Mouse (Mus musculus) CH12.LX (cell line): ENCODE data around the gene Ccer2. TPM values are rescaled to one million over a fixed set of nuclear protein-coding genes. Genes with fewer than 3 reads are reported as not detected.
A peak's percentile ranks its signal among the peaks of the same experiment; 100 is the strongest.

ENCODE experiments used
- DNase-seq: peaks from one replicate; pipeline ENCODE4 v3.0.0-alpha.2; 2013; ENCODE audit errors: extremely low read depth
- H3K27ac ChIP-seq: 2 replicates; pipeline ENCODE4 v1.5.1; 2012; ENCODE audit warnings: low read depth, mild to moderate bottlenecking, control low read depth, moderate library complexity; ENCODE audit not compliant: insufficient read depth
- H3K27me3 ChIP-seq: replicated peaks from 2 replicates; pipeline ENCODE3; 2012; ENCODE audit warnings: inconsistent platforms
- H3K36me3 ChIP-seq, 2 experiments: replicated peaks in 1 of 2; 2 replicates each; pipeline versions ENCODE3 to v1.6.1; 2012; ENCODE audit warnings: inconsistent platforms in 1 of 2, low read length in 1 of 2, mild to moderate bottlenecking in 1 of 2, mixed read lengths in 1 of 2, moderate library complexity in 1 of 2; ENCODE audit not compliant: control insufficient read depth in 1 of 2, insufficient read depth in 1 of 2
- H3K4me1 ChIP-seq, 2 experiments: 2 replicates each; pipeline ENCODE4 v1.6.1; 2012; ENCODE audit warnings: inconsistent platforms in 1 of 2, moderate library complexity in 1 of 2; ENCODE audit not compliant: insufficient read depth in 2 of 2, control insufficient read depth in 1 of 2
- H3K4me2 ChIP-seq: 2 replicates; pipeline ENCODE4 v1.6.1; 2012; ENCODE audit warnings: low read depth, mild to moderate bottlenecking, control low read depth; ENCODE audit not compliant: poor library complexity, insufficient read depth, severe bottlenecking
- H3K4me3 ChIP-seq, 3 experiments: fragments of 150-350 bp in 1 of 3; sonication (generic) in 1 of 3; replicated peaks in 1 of 3; 2 replicates each; pipeline versions ENCODE3 to v1.5.1; 2011 to 2012; ENCODE audit warnings: low read depth in 2 of 3, low read length in 2 of 3, mild to moderate bottlenecking in 2 of 3, moderate library complexity in 2 of 3, control low read depth in 1 of 3, improper control_type of control experiment in 1 of 3, inconsistent platforms in 1 of 3, mixed read lengths in 1 of 3; ENCODE audit not compliant: poor library complexity in 1 of 3
- H3K79me2 ChIP-seq: replicated peaks from 2 replicates; pipeline ENCODE4 v1.6.1; 2012; ENCODE audit warnings: mild to moderate bottlenecking, moderate library complexity; ENCODE audit not compliant: control insufficient read depth, poor library complexity, insufficient read depth, severe bottlenecking; ENCODE audit errors: extremely low read depth
- H3K9ac ChIP-seq: 2 replicates; pipeline ENCODE4 v1.6.1; 2012; ENCODE audit warnings: low read depth, mild to moderate bottlenecking, control low read depth, moderate library complexity; ENCODE audit not compliant: insufficient read depth
- H3K9me3 ChIP-seq: replicated peaks from 2 replicates; pipeline ENCODE3; 2012; ENCODE audit warnings: low read length, inconsistent platforms, mixed read lengths
- CHD2 ChIP-seq: IDR thresholded peaks from 2 replicates; pipeline ENCODE4 v1.6.1; 2011; ENCODE audit warnings: low read length, improper control_type of control experiment
- CTCF ChIP-seq, 2 experiments: IDR thresholded peaks in 1 of 2; conservative IDR thresholded peaks in 1 of 2; 2 replicates each; pipeline ENCODE4 v1.5.1; 2011 to 2012; ENCODE audit warnings: low read depth in 2 of 2, low read length in 2 of 2, improper control_type of control experiment in 1 of 2, inconsistent platforms in 1 of 2, mild to moderate bottlenecking in 1 of 2, moderate library complexity in 1 of 2
- E2F4 ChIP-seq: IDR thresholded peaks from 2 replicates; pipeline ENCODE4 v1.6.1; 2011; ENCODE audit warnings: low read depth, low read length, improper control_type of control experiment; ENCODE audit not compliant: insufficient replicate concordance
- ELF1 ChIP-seq: IDR thresholded peaks from 2 replicates; pipeline ENCODE4 v1.6.1; 2014; ENCODE audit warnings: low read depth, mild to moderate bottlenecking, inconsistent platforms, low read length, improper control_type of control experiment
- IRF4 ChIP-seq: IDR thresholded peaks from 2 replicates; pipeline ENCODE4 v1.6.1; 2014; ENCODE audit warnings: low read depth, mild to moderate bottlenecking, inconsistent platforms, low read length, improper control_type of control experiment
- MAFK ChIP-seq: IDR thresholded peaks from 2 replicates; pipeline ENCODE4 v1.6.1; 2011; ENCODE audit warnings: low read length, improper control_type of control experiment; ENCODE audit not compliant: insufficient replicate concordance
- MAX ChIP-seq: IDR thresholded peaks from 2 replicates; pipeline ENCODE4 v1.6.1; 2011; ENCODE audit warnings: low read length, improper control_type of control experiment
- MEF2A ChIP-seq: IDR thresholded peaks from 2 replicates; pipeline ENCODE4 v1.6.1; 2014; ENCODE audit warnings: low read depth, mild to moderate bottlenecking, inconsistent platforms, low read length, improper control_type of control experiment, borderline replicate concordance
- NRF1 ChIP-seq: IDR thresholded peaks from 2 replicates; pipeline ENCODE4 v1.6.1; 2014; ENCODE audit warnings: low read depth, mild to moderate bottlenecking, inconsistent platforms, low read length, improper control_type of control experiment, moderate library complexity
- POLR2A ChIP-seq: IDR thresholded peaks from 2 replicates; pipeline ENCODE4 v1.6.1; 2011; ENCODE audit warnings: low read depth, mild to moderate bottlenecking, improper control_type of control experiment, low read length
- RAD21 ChIP-seq: IDR thresholded peaks from 2 replicates; pipeline ENCODE4 v1.6.1; 2011; ENCODE audit warnings: low read depth, mild to moderate bottlenecking, low read length, improper control_type of control experiment, moderate library complexity
- SMC3 ChIP-seq: IDR thresholded peaks from 2 replicates; pipeline ENCODE4 v1.6.1; 2011; ENCODE audit warnings: low read depth, low read length, improper control_type of control experiment
- TCF12 ChIP-seq: IDR thresholded peaks from 2 replicates; pipeline ENCODE4 v1.6.1; 2014; ENCODE audit warnings: low read depth, mild to moderate bottlenecking, inconsistent platforms, low read length, improper control_type of control experiment
- UBTF ChIP-seq: IDR thresholded peaks from 2 replicates; pipeline ENCODE4 v1.6.1; 2012; ENCODE audit warnings: low read depth, mild to moderate bottlenecking, inconsistent platforms, low read length, improper control_type of control experiment, moderate library complexity
- USF2 ChIP-seq: conservative IDR thresholded peaks from 2 replicates; pipeline ENCODE4 v1.6.1; 2011; ENCODE audit warnings: low read depth, low read length, improper control_type of control experiment
- ZC3H11A ChIP-seq: IDR thresholded peaks from 2 replicates; pipeline ENCODE4 v1.6.1; 2012; ENCODE audit warnings: low read depth, mild to moderate bottlenecking, inconsistent platforms, low read length, improper control_type of control experiment
- ZMIZ1 ChIP-seq: IDR thresholded peaks from 2 replicates; pipeline ENCODE4 v1.6.1; 2012; ENCODE audit warnings: low read depth, mild to moderate bottlenecking, inconsistent platforms, low read length, improper control_type of control experiment
- ZNF384 ChIP-seq: IDR thresholded peaks from 2 replicates; pipeline ENCODE4 v1.6.1; 2012; ENCODE audit warnings: low read depth, low read length, improper control_type of control experiment, inconsistent platforms
- dilution Hi-C: fragments of 300-500 bp; cut with MboI; formaldehyde crosslinking; loops from 2 replicates; pipeline ENCODE4 v1.14.3; 2020; ENCODE audit warnings: low sequenced_read_pairs; ENCODE audit not compliant: extremely low pct_unique_long_range_greater_than_20kb, extremely low pct_ligation_motif_present
- in situ Hi-C: fragments of 300-500 bp; cut with MboI; formaldehyde crosslinking; loops from 3 replicates; pipeline ENCODE4 v1.14.3; 2019; ENCODE audit warnings: low sequenced_read_pairs, low pct_ligation_motif_present, low pct_unique_long_range_greater_than_20kb, mixed read lengths
- polyA plus RNA-seq: library from polyadenylated mRNA; unstranded; fragments of >175 nt; gene quantifications from 2 replicates; pipeline ENCODE4 v1.2.1, GENCODE M21; 2012; ENCODE audit warnings: low read depth; ENCODE audit not compliant: insufficient read length
- total RNA-seq, 2 experiments: library from RNA; depleted of rRNA; stranded (reverse); fragments of 300-350 nt in 1 of 2; fragments of >200 nt in 1 of 2; gene quantifications; 2 replicates each; pipeline ENCODE4 v1.2.3; 2012 to 2014

Ccer2 gene
- total and polyA plus RNA-seq, 3 experiments = 0.17 TPM; not detected in 2

DNA sequence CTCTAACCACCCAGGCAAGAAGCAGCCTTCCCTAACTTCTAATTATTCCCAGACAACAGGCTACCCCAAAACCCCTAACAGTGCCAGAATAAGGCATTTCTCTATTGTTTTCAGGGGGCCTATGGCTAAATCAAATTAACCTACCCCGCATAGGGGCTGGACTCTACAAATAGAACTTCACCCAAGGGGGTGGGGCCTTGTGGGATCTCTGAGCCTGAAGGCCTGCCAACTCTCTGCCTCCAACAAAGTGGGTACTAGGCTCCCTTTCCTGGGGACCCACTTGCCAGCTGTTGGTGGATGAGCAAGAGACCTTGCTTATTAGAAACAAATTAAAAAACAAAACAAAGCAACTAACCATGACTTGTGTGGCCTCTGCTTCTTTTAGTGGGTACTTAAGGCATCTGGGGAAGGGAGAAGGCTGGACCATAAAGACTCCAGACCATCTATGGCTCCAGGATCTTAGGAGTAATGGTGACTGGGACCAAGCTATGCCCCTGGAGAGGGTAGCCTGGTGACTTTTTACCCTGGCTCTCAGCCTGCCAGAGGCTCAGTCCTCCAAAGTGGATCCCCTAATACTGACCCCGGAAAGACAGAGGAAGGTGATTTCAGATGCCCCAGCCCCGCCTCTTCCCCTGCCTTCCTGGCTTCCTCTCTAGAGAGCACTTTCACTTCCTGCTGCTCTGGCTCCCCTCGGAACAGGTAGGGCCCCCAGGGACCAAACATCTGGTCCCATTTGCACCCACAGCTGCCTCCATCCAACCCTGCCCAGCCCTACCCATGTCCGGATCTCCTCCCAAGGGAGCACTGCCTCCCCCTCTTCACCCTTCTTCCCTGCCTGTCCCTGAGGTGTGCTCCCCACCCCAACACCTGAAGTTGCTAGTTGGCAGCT lies 32.6 kb downstream of the Ccer2 start, which contains the start of gene Rinl (continued):
- TF ChIP-seq E2F4 (no peak), TCF12 (peak; percentile 99), UBTF (no peak), ZNF384 (no peak), CHD2 (peak; percentile 45), NRF1 (peak; percentile 7; the same call in 1 of the 2 replicates), ELF1 (peak; percentile 84), MAFK (0 out of 2 replicates have a peak, but pooled peaks have one; percentile 48), ZMIZ1 (peak; percentile 54; the same call in 1 of the 2 replicates), RAD21 (no peak)
- TF ChIP-seq, all 38 proteins: peak for 20

DNA sequence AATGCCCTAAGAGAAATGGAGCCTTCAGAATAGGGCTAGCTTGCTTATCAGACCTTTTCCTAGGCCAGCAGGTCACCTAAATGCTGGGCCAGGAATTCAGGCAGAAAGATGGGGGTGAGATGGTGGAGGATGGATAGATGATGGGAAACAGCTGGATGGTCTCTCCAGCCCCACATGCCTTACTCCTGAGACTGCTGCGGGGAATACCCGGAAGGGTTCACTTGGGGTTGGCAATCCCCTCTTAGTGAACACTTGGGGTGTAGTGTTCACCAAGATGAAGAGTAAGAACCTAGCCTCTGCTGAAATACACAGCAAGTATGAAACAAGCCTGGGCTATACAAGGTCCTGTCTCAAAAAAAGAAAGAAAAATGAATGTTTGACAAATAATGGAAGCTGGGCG lies 33.3 kb downstream of the Ccer2 start:
- peak overlapping the region; percentile 69 for H3K4me2 ChIP-seq
- H3K9ac ChIP-seq = peak overlapping the region; percentile 40
- no peaks in the 10 kb centered on the region for H3K27me3 ChIP-seq
- peaks cover 9 to 36% of the 10 kb centered on the region in 2 experiments for H3K36me3 ChIP-seq
- TF ChIP-seq E2F4 = no peak
- TF ChIP-seq ZMIZ1 = 0 out of 2 replicates have a peak, but pooled peaks have one; percentile 8
- TF ChIP-seq MAX = 0 out of 2 replicates have a peak, but pooled peaks have one; percentile 22
- in situ Hi-C loops (loop anchor here (25.0 kb wide), 1 partner anchor 248 kb away; no protein-coding TSS in a partner anchor), dilution Hi-C loops (no loop called here)
- H3K27ac ChIP-seq = peak overlapping the region; percentile 92
- DNase-seq = no peak
- H3K4me3 ChIP-seq = peak overlapping the region in 2 of 3 experiments; percentile 27 to 38
- H3K9me3 ChIP-seq = no peaks in the 10 kb centered on the region
- H3K79me2 ChIP-seq = no peaks in the 10 kb centered on the region
- peaks cover 39 to 87% of the 10 kb centered on the region in 2 experiments for H3K4me1 ChIP-seq

DNA sequence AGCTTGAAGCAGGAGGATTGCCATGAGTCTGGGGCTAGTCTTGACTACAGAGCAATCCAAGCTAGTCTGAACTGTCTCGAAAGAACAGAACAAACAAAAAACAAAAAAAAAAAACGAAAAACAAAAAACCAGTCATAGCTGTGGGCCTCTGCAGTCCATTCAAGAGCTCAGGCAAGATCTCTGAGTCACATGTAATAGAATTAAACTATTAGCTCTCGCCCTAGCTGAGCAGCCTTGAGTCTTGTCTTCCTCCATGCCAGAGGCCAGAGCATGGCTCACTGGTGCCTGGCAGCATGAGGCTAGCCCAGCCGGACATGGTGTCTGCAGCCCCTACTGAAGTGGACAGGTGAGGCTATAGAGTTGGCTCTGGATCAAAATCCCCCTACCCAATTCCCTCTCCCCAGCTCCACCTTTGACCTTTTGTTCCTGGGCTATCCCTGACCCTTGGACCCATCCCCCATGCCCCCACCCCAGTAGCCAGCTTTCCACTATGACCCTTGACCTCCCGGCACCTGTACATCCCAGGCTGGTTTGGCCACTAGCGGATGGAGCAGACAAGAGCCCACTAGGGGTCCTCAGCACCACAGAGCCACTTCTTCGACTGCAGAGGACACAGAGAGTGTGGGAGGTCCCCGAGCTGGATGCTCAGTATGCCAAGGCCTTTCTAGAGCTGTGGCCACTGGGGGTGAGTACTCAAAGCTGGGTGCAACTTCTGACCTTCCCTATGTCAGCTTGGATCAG lies 34.3 kb downstream of the Ccer2 start:
- peak overlapping the region; percentile 69; the same call in 1 of the 2 replicates for H3K4me2 ChIP-seq
- no peak overlapping the region for H3K9ac ChIP-seq
- TF ChIP-seq USF2 (no peak), SMC3 (peak; percentile 42; the same call in 1 of the 2 replicates), MEF2A (no peak), TCF12 (peak; percentile 54; the same call in 1 of the 2 replicates), ZMIZ1 (no peak), ZNF384 (no peak), ZC3H11A (no peak), CTCF (conservative IDR thresholded peaks at IDR 0.05 in 1 of 2, IDR thresholded peaks at IDR 0.05 in 1 of 2; ENCODE audit: low read depth in 2 of 2, low read length in 2 of 2) (peak in 1 of 2 experiments; percentile 67; a peak in 2 of 4 replicates), IRF4 (no peak), MAFK (no peak), CHD2 (no peak), RAD21 (peak; percentile 48), POLR2A (no peak)
- no peaks in the 10 kb centered on the region for H3K27me3 ChIP-seq
- dilution Hi-C loops = no loop called here
- peaks cover 9 to 26% of the 10 kb centered on the region in 2 experiments for H3K36me3 ChIP-seq
- in situ Hi-C loops = loop anchor here (25.0 kb wide), 1 partner anchor 247 kb away; no protein-coding TSS in a partner anchor
- H3K4me3 ChIP-seq = no peak overlapping the region
- H3K79me2 ChIP-seq = no peaks in the 10 kb centered on the region
- peak overlapping the region; percentile 92; the same call in 1 of the 2 replicates for H3K27ac ChIP-seq
- no peaks in the 10 kb centered on the region for H3K9me3 ChIP-seq
- peaks cover 42 to 85% of the 10 kb centered on the region in 2 experiments for H3K4me1 ChIP-seq
- no peak for DNase-seq
